Mouse (Mus musculus): ENCODE data around the gene Scd3. TPM values are rescaled to one million over a fixed set of nuclear protein-coding genes. Genes with fewer than 3 reads are reported as not detected.

Scd3 gene
- polyA plus RNA-seq, 1 experiment from 2014 or later: 0.35 TPM

GRCm38 (mm10) chr19:44260487-44260886 is 57.4 kb downstream of the Scd3 start:
- WGBS: 79% methylated on average over 5 of the region's 5 CpGs
- ATAC-seq (ENCODE audit: insufficient number of reproducible peaks, insufficient read depth, low FRiP score, low TSS enrichment): no peak
- Histone ChIP-seq H3K36me3 (no peaks in the 10 kb centered on the region), H3K27ac (no peak overlapping the region), H3K4me2 (replicated peaks) (no peak overlapping the region), H3K9me3 (no peaks in the 10 kb centered on the region), H3K4me1 (no peaks in the 10 kb centered on the region), H3K9ac (no peak overlapping the region), H3K4me3 (no peak overlapping the region), H3K27me3 (no peaks in the 10 kb centered on the region)

GRCm38 (mm10) chr19:44261774-44262173 is 58.7 kb downstream of the Scd3 start:
- no peaks in the 10 kb centered on the region for H3K4me1 ChIP-seq
- no peaks in the 10 kb centered on the region for H3K36me3 ChIP-seq

GRCm38 (mm10) chr19:44263581-44263980 is 60.5 kb downstream of the Scd3 start:
- 79% methylated on average over 3 of the region's 3 CpGs for WGBS
- no peaks in the 10 kb centered on the region for H3K27me3 ChIP-seq
- no peaks in the 10 kb centered on the region for H3K9me3 ChIP-seq
- H3K36me3 ChIP-seq: no peaks in the 10 kb centered on the region
- no peak overlapping the region for H3K4me2 ChIP-seq (replicated peaks)
- H3K4me3 ChIP-seq: no peak overlapping the region
- H3K9ac ChIP-seq: no peak overlapping the region
- peaks cover 5% of the 10 kb centered on the region for H3K4me1 ChIP-seq
- H3K27ac ChIP-seq: no peak overlapping the region
- no peak for ATAC-seq (ENCODE audit: insufficient number of reproducible peaks, insufficient read depth, low FRiP score, low TSS enrichment)

More at GRCm38 (mm10) chr19:44261774-44262173, 58.7 kb downstream of the Scd3 start:
- H3K9me3 ChIP-seq: no peaks in the 10 kb centered on the region
- H3K27ac ChIP-seq: no peak overlapping the region
- no peaks in the 10 kb centered on the region for H3K27me3 ChIP-seq
- WGBS: 86% methylated on average over 7 of the region's 7 CpGs
- H3K4me3 ChIP-seq: no peak overlapping the region
- no peak overlapping the region for H3K4me2 ChIP-seq (replicated peaks)
- no peak for ATAC-seq (ENCODE audit: insufficient number of reproducible peaks, insufficient read depth, low FRiP score, low TSS enrichment)
- H3K9ac ChIP-seq: no peak overlapping the region

GRCm38 (mm10) chr19:44264226-44264625 is 61.2 kb downstream of the Scd3 start:
- Histone ChIP-seq H3K36me3 (no peaks in the 10 kb centered on the region), H3K9ac (no peak overlapping the region), H3K27ac (no peak overlapping the region), H3K27me3 (no peaks in the 10 kb centered on the region), H3K4me3 (no peak overlapping the region), H3K4me2 (replicated peaks) (no peak overlapping the region), H3K9me3 (no peaks in the 10 kb centered on the region), H3K4me1 (peaks cover 5% of the 10 kb centered on the region)
- WGBS: 77% methylated on average over 9 of the region's 9 CpGs
- ATAC-seq (ENCODE audit: insufficient number of reproducible peaks, insufficient read depth, low FRiP score, low TSS enrichment): no peak

GRCm38 (mm10) chr19:44265300-44265699 is 62.2 kb downstream of the Scd3 start:
- Histone ChIP-seq H3K27ac (no peak overlapping the region), H3K4me1 (peaks cover 5% of the 10 kb centered on the region), H3K9ac (no peak overlapping the region), H3K4me2 (replicated peaks) (no peak overlapping the region), H3K27me3 (no peaks in the 10 kb centered on the region), H3K4me3 (no peak overlapping the region), H3K36me3 (no peaks in the 10 kb centered on the region), H3K9me3 (no peaks in the 10 kb centered on the region)
- 62% methylated on average over 7 of the region's 7 CpGs for WGBS
- ATAC-seq (ENCODE audit: insufficient number of reproducible peaks, insufficient read depth, low FRiP score, low TSS enrichment): no peak

GRCm38 (mm10) chr19:44265911-44266337 is 62.9 kb downstream of the Scd3 start:
- Histone ChIP-seq H3K36me3 (no peaks in the 10 kb centered on the region), H3K27ac (no peak overlapping the region), H3K27me3 (no peaks in the 10 kb centered on the region), H3K4me2 (replicated peaks) (no peak overlapping the region), H3K9ac (no peak overlapping the region), H3K9me3 (no peaks in the 10 kb centered on the region), H3K4me3 (no peak overlapping the region), H3K4me1 (peaks cover 5% of the 10 kb centered on the region)
- 45% methylated on average over 5 of the region's 5 CpGs for WGBS
- no peak for ATAC-seq (ENCODE audit: insufficient number of reproducible peaks, insufficient read depth, low FRiP score, low TSS enrichment)

GRCm38 (mm10) chr19:44266458-44266823 is 63.4 kb downstream of the Scd3 start:
- Histone ChIP-seq H3K36me3 (no peaks in the 10 kb centered on the region), H3K4me2 (replicated peaks) (peak overlapping the region; percentile 80), H3K9me3 (no peaks in the 10 kb centered on the region), H3K4me3 (peak overlapping the region; percentile 54), H3K27me3 (no peaks in the 10 kb centered on the region), H3K4me1 (peaks cover 5% of the 10 kb centered on the region), H3K27ac (peak overlapping the region; percentile 95), H3K9ac (peak overlapping the region; percentile 72; the same call in 1 of the 2 replicates)
- no peak for ATAC-seq (ENCODE audit: insufficient number of reproducible peaks, insufficient read depth, low FRiP score, low TSS enrichment)
- 9% methylated on average over 6 of the region's 6 CpGs for WGBS

GRCm38 (mm10) chr19:44266824-44267498 is 63.9 kb downstream of the Scd3 start:
- Histone ChIP-seq H3K27me3 (no peaks in the 10 kb centered on the region), H3K4me3 (peak overlapping the region; percentile 54), H3K36me3 (no peaks in the 10 kb centered on the region), H3K27ac (peak overlapping the region; percentile 95), H3K4me2 (replicated peaks) (peak overlapping the region; percentile 80), H3K9me3 (no peaks in the 10 kb centered on the region), H3K4me1 (peaks cover 5% of the 10 kb centered on the region), H3K9ac (peak overlapping the region; percentile 72)
- peak; percentile 97 for ATAC-seq (ENCODE audit: insufficient number of reproducible peaks, insufficient read depth, low FRiP score, low TSS enrichment)
- WGBS: under 1% methylated on average over 43 of the region's 43 CpGs

- peak overlapping the region; percentile 95 for H3K27ac ChIP-seq
- peaks cover 5% of the 10 kb centered on the region for H3K4me1 ChIP-seq
- 10% methylated on average over 18 of the region's 18 CpGs for WGBS
- no peaks in the 10 kb centered on the region for H3K9me3 ChIP-seq
- H3K4me2 ChIP-seq (replicated peaks): peak overlapping the region; percentile 80
- no peaks in the 10 kb centered on the region for H3K36me3 ChIP-seq
- H3K4me3 ChIP-seq: peak overlapping the region; percentile 54
- peak overlapping the region; percentile 72 for H3K9ac ChIP-seq
- ATAC-seq (ENCODE audit: insufficient number of reproducible peaks, insufficient read depth, low FRiP score, low TSS enrichment): no peak
- H3K27me3 ChIP-seq: no peaks in the 10 kb centered on the region
Observed at GRCm38 (mm10) chr19:44267499-44268002, 64.5 kb downstream of the Scd3 start.

- Histone ChIP-seq H3K9me3 (no peaks in the 10 kb centered on the region), H3K4me2 (replicated peaks) (no peak overlapping the region), H3K4me1 (no peaks in the 10 kb centered on the region), H3K4me3 (no peak overlapping the region), H3K9ac (no peak overlapping the region), H3K36me3 (no peaks in the 10 kb centered on the region), H3K27ac (no peak overlapping the region), H3K27me3 (no peaks in the 10 kb centered on the region)
- 75% methylated on average over 4 of the region's 4 CpGs for WGBS
- no peak for ATAC-seq (ENCODE audit: insufficient number of reproducible peaks, insufficient read depth, low FRiP score, low TSS enrichment)
Observed at GRCm38 (mm10) chr19:44273711-44274110, 70.6 kb downstream of the Scd3 start.

GRCm38 (mm10) chr19:44274452-44274851 is 71.4 kb downstream of the Scd3 start:
- Histone ChIP-seq H3K4me3 (no peak overlapping the region), H3K4me2 (replicated peaks) (no peak overlapping the region), H3K36me3 (no peaks in the 10 kb centered on the region), H3K4me1 (no peaks in the 10 kb centered on the region), H3K27me3 (no peaks in the 10 kb centered on the region), H3K9me3 (no peaks in the 10 kb centered on the region), H3K9ac (no peak overlapping the region), H3K27ac (no peak overlapping the region)
- no peak for ATAC-seq (ENCODE audit: insufficient number of reproducible peaks, insufficient read depth, low FRiP score, low TSS enrichment)
- 98% methylated on average over 4 of the region's 4 CpGs for WGBS

GRCm38 (mm10) chr19:44275418-44275817 is 72.3 kb downstream of the Scd3 start:
- Histone ChIP-seq H3K4me2 (replicated peaks) (no peak overlapping the region), H3K27me3 (no peaks in the 10 kb centered on the region), H3K4me3 (no peak overlapping the region), H3K36me3 (no peaks in the 10 kb centered on the region), H3K4me1 (no peaks in the 10 kb centered on the region; the same call in 1 of the 2 replicates), H3K27ac (no peak overlapping the region), H3K9ac (no peak overlapping the region), H3K9me3 (no peaks in the 10 kb centered on the region)
- WGBS: 88% methylated on average over 1 of the region's 1 CpGs
- no peak for ATAC-seq (ENCODE audit: insufficient number of reproducible peaks, insufficient read depth, low FRiP score, low TSS enrichment)
